Mouse (Mus musculus) myocyte (in vitro differentiated cells): ENCODE measurements around the gene Gm47841. TPM values are rescaled to one million over a fixed set of nuclear protein-coding genes. Genes with fewer than 3 reads are reported as not detected.

Experiments used
- H3K27me3 ChIP-seq: one replicate; pipeline ENCODE4 v1.6.1; 2011; ENCODE audit not compliant: control insufficient read depth, insufficient read depth, insufficient read length
- H3K36me3 ChIP-seq: one replicate; pipeline ENCODE4 v1.6.1; 2011; ENCODE audit not compliant: control insufficient read depth, insufficient read depth
- H3K4me2 ChIP-seq: one replicate; pipeline ENCODE4 v1.6.1; 2011; ENCODE audit warnings: low read depth, control low read depth
- H3K4me3 ChIP-seq: one replicate; pipeline ENCODE4 v1.5.1; 2011; ENCODE audit warnings: mild to moderate bottlenecking, control low read depth, moderate library complexity
- H3K79me2 ChIP-seq: one replicate; pipeline ENCODE4 v1.6.1; 2011; ENCODE audit not compliant: control insufficient read depth, insufficient read depth
- H3ac ChIP-seq: one replicate; pipeline ENCODE4 v1.6.1; 2011; ENCODE audit not compliant: control insufficient read depth, insufficient read length
- CEBPB ChIP-seq: IDR thresholded peaks from 2 replicates; pipeline ENCODE4 v1.6.1; 2011; ENCODE audit warnings: mild to moderate bottlenecking, moderate library complexity; ENCODE audit not compliant: poor library complexity, insufficient read depth, severe bottlenecking
- E2F4 ChIP-seq: IDR thresholded peaks from one replicate; pipeline ENCODE4 v1.6.1; 2011; ENCODE audit warnings: mild to moderate bottlenecking, control low read depth, moderate library complexity; ENCODE audit not compliant: insufficient read depth
- MAX ChIP-seq: IDR thresholded peaks from one replicate; pipeline ENCODE4 v1.6.1; 2011; ENCODE audit warnings: low read depth, mild to moderate bottlenecking, control low read depth
- MYOD1 ChIP-seq, 3 experiments: IDR thresholded peaks; one replicate each; pipeline ENCODE4 v1.6.1; 2011; ENCODE audit warnings: control low read depth in 2 of 3, low read depth in 2 of 3, mild to moderate bottlenecking in 2 of 3, moderate library complexity in 1 of 3; ENCODE audit not compliant: insufficient read length in 2 of 3, control insufficient read depth in 1 of 3
- MYOG ChIP-seq, 3 experiments: IDR thresholded peaks; one replicate each; pipeline ENCODE4 v1.6.1; 2011; ENCODE audit warnings: control low read depth in 2 of 3, low read depth in 2 of 3, mild to moderate bottlenecking in 2 of 3; ENCODE audit not compliant: insufficient read length in 2 of 3, control insufficient read depth in 1 of 3, insufficient read depth in 1 of 3
- POLR2A ChIP-seq: IDR thresholded peaks from one replicate; pipeline ENCODE4 v1.6.1; 2011; ENCODE audit warnings: low read depth, mild to moderate bottlenecking, control low read depth, moderate library complexity; ENCODE audit not compliant: insufficient read length
- POLR2AphosphoS2 ChIP-seq: IDR thresholded peaks from one replicate; pipeline ENCODE4 v1.6.1; 2011; ENCODE audit warnings: low read depth, control low read depth; ENCODE audit not compliant: insufficient read length
- REST ChIP-seq: IDR thresholded peaks from one replicate; pipeline ENCODE4 v1.6.1; 2011; ENCODE audit warnings: mild to moderate bottlenecking, control low read depth, moderate library complexity; ENCODE audit not compliant: insufficient read depth, insufficient read length
- SRF ChIP-seq: IDR thresholded peaks from one replicate; pipeline ENCODE4 v1.6.1; 2011; ENCODE audit warnings: low read depth; ENCODE audit not compliant: control insufficient read depth, insufficient read length
- TCF12 ChIP-seq: IDR thresholded peaks from one replicate; pipeline ENCODE4 v1.6.1; 2011; ENCODE audit warnings: mild to moderate bottlenecking, control low read depth; ENCODE audit not compliant: poor library complexity, insufficient read depth, severe bottlenecking
- TCF3 ChIP-seq: IDR thresholded peaks from one replicate; pipeline ENCODE4 v1.6.1; 2011; ENCODE audit warnings: low read depth, control low read depth; ENCODE audit not compliant: insufficient read length
- USF1 ChIP-seq: IDR thresholded peaks from one replicate; pipeline ENCODE4 v1.6.1; 2011; ENCODE audit warnings: low read depth, mild to moderate bottlenecking, control low read depth, moderate library complexity
- polyA plus RNA-seq: library from polyadenylated mRNA; unstranded; fragments of >200 nt; fragmentation: generic; extraction: Trizol; gene quantifications from one replicate; pipeline ENCODE4 v1.2.1, GENCODE M21; 2012; ENCODE audit warnings: missing spikeins

Gm47841 gene
- polyA plus RNA-seq, 1 experiment, result not detected

- peaks cover 36% of the 10 kb centered on the region for H3K27me3 ChIP-seq
- no peak overlapping the region for H3ac ChIP-seq
- TF ChIP-seq TCF12 (no peak), POLR2A (no peak), REST (no peak), MAX (no peak), TCF3 (no peak), SRF (no peak), CEBPB (no peak)
- H3K4me2 ChIP-seq, result no peak overlapping the region
- no peaks in the 10 kb centered on the region for H3K79me2 ChIP-seq
- no peak overlapping the region for H3K4me3 ChIP-seq
- H3K36me3 ChIP-seq, result no peaks in the 10 kb centered on the region
Observed at GRCm38 (mm10) chr15:101005717-101006116, 41.5 kb downstream of the Gm47841 start.

GRCm38 (mm10) chr15:101004538-101004937, 42.7 kb downstream of the Gm47841 start:
- Histone ChIP-seq H3ac (no peak overlapping the region), H3K4me2 (no peak overlapping the region), H3K79me2 (no peaks in the 10 kb centered on the region), H3K27me3 (peaks cover 43% of the 10 kb centered on the region), H3K4me3 (no peak overlapping the region), H3K36me3 (no peaks in the 10 kb centered on the region)
- TF ChIP-seq CEBPB (no peak), USF1 (no peak), E2F4 (no peak), MYOD1 (IDR thresholded peaks at IDR 0.05; ENCODE audit: control insufficient read depth in 1 of 3, insufficient read length in 2 of 3, low read depth in 2 of 3) (no peak), MAX (no peak), POLR2AphosphoS2 (no peak), TCF3 (no peak), TCF12 (no peak), MYOG (IDR thresholded peaks at IDR 0.05; ENCODE audit: control insufficient read depth in 1 of 3, insufficient read depth in 1 of 3, insufficient read length in 2 of 3, low read depth in 2 of 3) (no peak), REST (no peak), SRF (no peak), POLR2A (no peak)

GRCm38 (mm10) chr15:101002466-101002865, 44.7 kb downstream of the Gm47841 start:
- no peak overlapping the region for H3K4me2 ChIP-seq
- no peaks in the 10 kb centered on the region for H3K79me2 ChIP-seq
- no peaks in the 10 kb centered on the region for H3K36me3 ChIP-seq
- no peak for TF ChIP-seq CEBPB
- TF ChIP-seq E2F4, result no peak
- no peak for TF ChIP-seq USF1
- TF ChIP-seq TCF3, result no peak
- no peak for TF ChIP-seq POLR2A
- TF ChIP-seq REST, result no peak
- no peak for TF ChIP-seq SRF
- TF ChIP-seq POLR2AphosphoS2, result no peak
- peaks cover 38% of the 10 kb centered on the region for H3K27me3 ChIP-seq
- H3ac ChIP-seq, result no peak overlapping the region
- H3K4me3 ChIP-seq, result no peak overlapping the region

- no peak overlapping the region for H3K4me2 ChIP-seq
- H3K27me3 ChIP-seq, result peaks cover 38% of the 10 kb centered on the region
- TF ChIP-seq USF1, result no peak
- TF ChIP-seq E2F4, result no peak
- TF ChIP-seq POLR2A, result no peak
- no peak for TF ChIP-seq TCF3
- no peak for TF ChIP-seq CEBPB
- no peak for TF ChIP-seq TCF12
- no peak for TF ChIP-seq MYOG (IDR thresholded peaks at IDR 0.05; ENCODE audit: control insufficient read depth in 1 of 3, insufficient read depth in 1 of 3, insufficient read length in 2 of 3, low read depth in 2 of 3)
- TF ChIP-seq MYOD1 (IDR thresholded peaks at IDR 0.05; ENCODE audit: control insufficient read depth in 1 of 3, insufficient read length in 2 of 3, low read depth in 2 of 3), result no peak
- no peaks in the 10 kb centered on the region for H3K36me3 ChIP-seq
- no peaks in the 10 kb centered on the region for H3K79me2 ChIP-seq
- H3K4me3 ChIP-seq, result no peak overlapping the region
- H3ac ChIP-seq, result no peak overlapping the region
Observed at GRCm38 (mm10) chr15:101001685-101002084, 45.5 kb downstream of the Gm47841 start.

GRCm38 (mm10) chr15:100997090-100997489, 50.1 kb downstream of the Gm47841 start:
- peaks cover 51% of the 10 kb centered on the region for H3K27me3 ChIP-seq
- no peak overlapping the region for H3ac ChIP-seq
- no peaks in the 10 kb centered on the region for H3K36me3 ChIP-seq
- no peak overlapping the region for H3K4me3 ChIP-seq
- TF ChIP-seq REST (no peak), TCF12 (no peak)
- no peaks in the 10 kb centered on the region for H3K79me2 ChIP-seq
- H3K4me2 ChIP-seq, result no peak overlapping the region

Other genes with a start within 250 kb of the Gm47841 start
- gene Scn8a, start 177.5 kb downstream of the Gm47841 start, polyA plus RNA-seq, result not detected
- gene Fignl2, start 31.2 kb upstream of the Gm47841 start, polyA plus RNA-seq, result 0.02 TPM
- gene Ankrd33, start 68.4 kb upstream of the Gm47841 start, polyA plus RNA-seq, result not detected
- gene Acvrl1, start 81.1 kb upstream of the Gm47841 start, polyA plus RNA-seq, result 0.10 TPM
- gene Acvr1b, start 126.7 kb upstream of the Gm47841 start, polyA plus RNA-seq, result 5.3 TPM
- 11.0 TPM for gene Grasp, start 176.8 kb upstream of the Gm47841 start, polyA plus RNA-seq
- 15.3 TPM for gene Nr4a1, start 206.9 kb upstream of the Gm47841 start, polyA plus RNA-seq
- 110 TPM for gene Atg101, start 236.9 kb upstream of the Gm47841 start, polyA plus RNA-seq
- gene 6030408B16Rik, start 245.8 kb upstream of the Gm47841 start, polyA plus RNA-seq, result 0.16 TPM